Mouse (Mus musculus): ENCODE results near the gene Ddx56.

Gene Ddx56

DNA sequence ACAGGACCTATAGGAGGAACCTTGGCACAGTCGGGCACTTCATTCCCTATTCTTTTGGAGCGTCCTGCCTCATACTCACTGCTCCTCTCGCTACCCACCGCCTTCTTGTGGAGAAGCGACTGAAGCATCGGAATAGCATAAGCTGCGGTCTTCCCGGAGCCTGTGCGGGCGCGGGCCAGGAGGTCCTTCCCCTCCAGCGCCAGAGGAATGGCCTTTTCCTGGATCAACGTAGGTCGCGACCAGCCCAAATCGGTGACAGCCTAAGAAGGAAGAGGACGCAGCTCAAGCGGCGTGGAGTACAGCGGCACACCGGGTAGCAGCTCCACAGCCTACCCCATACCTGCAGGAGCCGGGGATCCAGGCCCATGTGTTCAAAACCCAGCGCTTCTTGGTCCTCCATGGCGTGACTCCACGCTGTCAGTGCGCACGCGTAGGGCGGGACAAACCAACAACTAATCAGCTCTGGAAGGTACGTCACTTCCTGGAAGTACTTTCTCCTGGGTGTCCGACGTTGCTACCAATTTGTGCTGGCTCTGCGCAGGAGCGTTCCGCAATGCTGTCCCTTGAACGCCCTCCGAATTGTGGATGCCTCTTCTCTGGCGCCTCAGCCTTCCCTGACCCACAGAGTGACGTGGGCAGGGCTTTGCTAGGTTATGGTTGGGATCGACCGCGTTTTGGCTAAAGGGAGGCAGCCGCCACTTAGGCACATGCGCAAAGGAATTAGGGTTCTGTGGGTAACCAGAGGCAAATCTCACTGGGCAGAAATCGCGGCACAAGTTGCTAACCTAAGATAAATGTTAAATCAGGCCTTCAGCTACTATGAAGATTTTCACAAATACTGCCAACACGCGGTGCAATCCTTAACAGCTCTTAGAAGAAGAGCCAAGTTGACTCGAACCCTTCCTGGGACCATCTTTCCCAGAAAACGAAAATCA, at the start of gene Ddx56:
TSS of gene Ddx56 (minus strand) at position 453 of the 935 bp plus-strand sequence.
- peak; percentile 95 for DNase-seq

DNA sequence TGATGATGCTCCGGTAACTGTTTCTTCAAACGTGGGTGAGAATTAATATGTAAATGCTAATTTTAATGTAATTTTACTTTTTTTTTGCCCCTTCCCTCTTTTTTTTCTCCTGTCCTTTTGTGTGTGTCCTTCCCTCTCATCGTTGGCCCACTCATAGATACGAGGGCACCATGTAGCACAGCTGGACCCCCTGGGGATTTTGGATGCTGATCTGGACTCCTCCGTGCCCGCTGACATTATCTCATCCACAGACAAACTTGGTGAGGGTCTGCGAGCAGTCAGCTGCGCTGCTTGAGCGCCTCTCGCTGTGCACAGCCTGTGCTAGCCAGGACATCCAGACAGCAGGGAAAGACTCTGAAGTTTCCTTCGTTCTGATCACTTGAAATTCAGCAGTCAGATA, 49.2 kb upstream of the Ddx56 start:
- no peak for DNase-seq

DNA sequence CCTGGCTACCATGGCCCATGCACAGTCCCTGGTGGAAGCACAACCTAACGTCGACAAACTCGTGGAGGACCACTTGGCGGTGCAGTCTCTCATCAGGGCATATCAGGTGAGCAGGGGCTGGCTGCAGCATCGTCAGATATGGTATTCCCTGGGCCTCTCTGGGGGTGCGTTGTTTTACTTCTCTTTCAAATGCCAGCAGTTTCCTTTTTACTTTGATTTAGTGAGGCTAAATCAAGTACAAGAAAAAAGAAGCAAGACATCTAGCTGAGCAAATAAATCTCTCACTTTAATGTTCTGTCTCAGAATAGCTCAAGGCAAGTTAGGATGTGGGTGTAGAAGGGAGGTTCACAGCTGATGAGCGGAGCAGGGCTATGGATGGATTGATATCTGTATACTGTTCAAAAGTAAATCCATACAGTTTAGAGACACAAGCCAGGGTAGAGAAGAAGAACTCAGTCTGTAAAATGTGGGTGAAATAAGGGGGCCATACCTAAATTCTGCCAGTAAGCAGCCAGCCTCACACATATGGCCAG, 46.4 kb upstream of the Ddx56 start:
- DNase-seq: no peak

DNA sequence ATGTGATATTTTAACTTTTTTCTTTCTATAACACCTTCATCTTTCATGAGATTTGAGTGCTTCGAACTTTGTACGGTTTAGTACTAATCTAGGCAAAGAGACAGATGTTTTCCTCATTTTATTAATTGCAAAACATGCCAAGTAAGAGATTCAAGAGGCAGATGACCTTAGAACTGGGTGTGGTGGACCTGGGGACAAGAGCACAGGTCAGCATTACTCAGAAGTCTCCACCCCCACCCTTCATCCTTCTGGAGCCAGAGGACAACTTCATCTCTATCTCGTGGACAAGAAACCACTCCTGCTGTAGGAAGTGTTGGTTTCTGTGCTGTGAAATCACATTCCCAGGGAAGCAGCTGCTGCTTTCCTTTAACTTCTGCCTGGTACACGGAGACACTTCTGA, 40.6 kb upstream of the Ddx56 start:
- DNase-seq: peak; percentile 43

DNA sequence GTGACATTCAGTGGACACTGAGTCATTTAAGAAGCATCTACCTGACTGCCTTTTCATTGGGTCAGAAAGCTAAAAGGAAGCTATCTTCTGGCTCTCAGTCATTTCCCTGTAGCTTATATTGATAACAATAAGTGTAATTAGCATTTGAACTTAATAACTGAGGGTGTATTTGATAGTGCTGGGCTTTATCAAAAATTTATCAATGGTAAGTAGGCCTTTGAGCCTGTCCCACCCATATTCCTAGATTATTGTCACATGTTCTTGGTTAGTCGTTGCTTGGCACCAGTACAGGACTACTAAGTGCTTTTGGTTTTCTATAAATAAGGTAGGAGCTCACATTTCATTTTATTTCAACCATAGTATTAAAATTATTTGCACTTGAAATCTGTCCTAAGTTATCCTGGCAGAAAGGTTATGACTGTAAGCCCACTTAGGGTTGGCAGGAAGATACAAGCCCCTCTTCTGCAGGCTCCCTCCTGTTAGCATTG, 38.4 kb upstream of the Ddx56 start:
- no peak for DNase-seq

DNA sequence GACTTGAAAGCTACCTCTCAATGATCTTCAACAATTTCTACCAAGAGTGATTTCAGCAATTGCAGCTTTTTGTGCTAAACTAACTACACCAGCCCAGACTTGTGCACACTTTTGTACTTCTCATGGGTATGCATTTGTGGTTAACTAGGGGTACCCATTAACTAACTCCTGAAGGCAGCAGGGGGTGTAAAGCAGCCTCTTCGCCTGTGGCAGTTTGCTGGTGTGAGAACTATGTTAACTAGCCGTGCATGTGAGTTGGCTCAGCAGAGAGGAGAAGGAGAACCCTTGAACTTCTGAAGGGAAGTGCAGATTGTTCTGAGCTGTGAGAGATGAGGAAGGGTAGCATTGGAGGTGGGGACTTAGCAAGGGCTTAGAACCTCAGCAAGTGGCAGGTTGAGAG, 35.2 kb upstream of the Ddx56 start:
- DNase-seq: peak; percentile 29

DNA sequence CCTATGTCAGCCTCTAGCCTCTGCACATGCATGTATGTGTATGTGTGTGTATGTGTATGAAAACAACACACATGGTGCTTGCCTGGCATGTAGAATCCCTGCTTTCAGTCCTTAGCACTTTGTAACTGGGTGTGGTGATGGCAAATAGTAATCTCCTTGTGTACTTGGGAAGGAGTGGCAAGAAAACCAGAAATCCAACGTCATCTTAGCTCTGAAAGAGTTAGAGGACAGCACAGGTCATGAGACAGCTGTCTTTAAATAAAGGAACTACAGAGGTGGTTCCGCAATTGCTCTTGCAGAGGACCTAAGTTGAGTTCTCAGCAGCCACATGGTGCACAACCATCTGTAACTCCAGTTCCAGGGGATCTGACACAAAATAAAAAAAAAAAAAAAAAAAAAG, 31.9 kb upstream of the Ddx56 start:
- no peak for DNase-seq

DNA sequence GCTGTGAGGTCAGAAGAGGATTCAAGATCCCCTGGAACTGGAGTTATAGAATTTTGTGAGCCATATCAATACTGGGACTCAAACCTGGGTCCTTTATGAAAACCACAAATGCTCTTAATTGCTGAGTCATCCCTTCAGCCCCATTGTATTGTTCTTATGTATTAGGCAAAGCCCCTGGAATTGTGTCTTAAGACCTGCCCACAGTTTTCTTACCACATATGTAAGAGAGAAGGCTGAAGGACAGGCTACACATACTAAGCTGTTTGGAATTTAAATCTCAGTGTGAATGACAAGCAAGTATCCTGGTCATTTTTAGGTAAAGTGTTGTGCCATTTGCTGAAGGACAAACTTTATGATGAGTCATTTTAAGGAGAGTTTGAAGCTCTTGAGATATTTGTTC, 28.5 kb upstream of the Ddx56 start:
- DNase-seq: no peak

DNA sequence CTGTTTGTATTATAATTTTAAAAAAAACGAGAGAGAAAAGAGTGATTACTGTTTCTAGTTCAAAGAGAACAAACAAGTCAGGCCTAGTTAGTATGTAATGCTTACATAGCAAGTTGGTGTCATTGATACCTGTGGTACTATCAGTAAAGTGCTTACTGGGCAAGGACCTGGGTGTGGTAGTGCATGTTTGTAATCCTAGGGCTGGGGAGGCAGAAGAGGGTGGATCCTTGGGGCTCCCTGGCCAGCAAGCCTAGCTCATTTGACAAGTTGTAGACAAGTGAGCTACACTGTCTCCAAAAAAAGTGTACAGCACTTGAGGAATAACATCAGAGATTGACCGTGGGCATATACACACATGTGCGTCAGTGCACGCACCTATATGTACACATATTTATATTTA, 27.1 kb upstream of the Ddx56 start:
- DNase-seq: no peak

DNA sequence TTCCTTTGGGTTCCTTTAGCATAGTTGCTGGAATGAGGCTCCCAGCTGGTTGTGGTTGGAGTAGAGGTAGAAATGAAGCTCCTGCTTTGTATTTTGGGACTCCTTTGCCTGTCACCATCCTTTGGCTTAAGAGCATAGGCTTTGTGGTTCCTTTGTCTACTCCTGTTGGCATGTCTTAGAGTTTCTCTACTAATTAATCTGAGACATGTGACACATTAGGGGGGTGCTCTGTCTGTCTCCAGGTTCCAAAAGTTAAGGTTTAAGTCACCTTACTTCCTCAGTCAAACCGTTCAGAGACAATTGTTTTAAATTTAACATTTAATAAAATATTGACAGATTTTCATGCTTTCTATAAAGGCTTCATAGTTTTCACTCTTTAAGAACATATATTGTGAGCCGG, 26.0 kb upstream of the Ddx56 start:
- DNase-seq: no peak

DNA sequence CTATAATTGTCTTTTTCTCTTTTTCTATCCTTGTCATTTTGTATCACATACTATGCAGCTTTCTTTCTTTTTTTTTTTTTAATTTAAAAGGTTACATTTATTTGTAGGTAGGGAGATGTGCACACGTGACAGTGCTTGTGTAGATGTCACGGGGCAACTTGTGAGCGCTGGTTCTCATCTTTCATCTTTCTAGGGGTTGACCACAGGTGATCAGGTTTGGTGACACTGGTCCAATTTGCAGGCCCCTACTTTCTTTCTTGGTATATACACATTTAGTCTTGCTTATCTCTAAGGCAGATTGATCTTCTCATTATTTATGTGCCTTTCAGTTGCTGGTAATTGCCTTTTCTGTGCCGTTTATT, 25.4 kb upstream of the Ddx56 start:
- DNase-seq: no peak

DNA sequence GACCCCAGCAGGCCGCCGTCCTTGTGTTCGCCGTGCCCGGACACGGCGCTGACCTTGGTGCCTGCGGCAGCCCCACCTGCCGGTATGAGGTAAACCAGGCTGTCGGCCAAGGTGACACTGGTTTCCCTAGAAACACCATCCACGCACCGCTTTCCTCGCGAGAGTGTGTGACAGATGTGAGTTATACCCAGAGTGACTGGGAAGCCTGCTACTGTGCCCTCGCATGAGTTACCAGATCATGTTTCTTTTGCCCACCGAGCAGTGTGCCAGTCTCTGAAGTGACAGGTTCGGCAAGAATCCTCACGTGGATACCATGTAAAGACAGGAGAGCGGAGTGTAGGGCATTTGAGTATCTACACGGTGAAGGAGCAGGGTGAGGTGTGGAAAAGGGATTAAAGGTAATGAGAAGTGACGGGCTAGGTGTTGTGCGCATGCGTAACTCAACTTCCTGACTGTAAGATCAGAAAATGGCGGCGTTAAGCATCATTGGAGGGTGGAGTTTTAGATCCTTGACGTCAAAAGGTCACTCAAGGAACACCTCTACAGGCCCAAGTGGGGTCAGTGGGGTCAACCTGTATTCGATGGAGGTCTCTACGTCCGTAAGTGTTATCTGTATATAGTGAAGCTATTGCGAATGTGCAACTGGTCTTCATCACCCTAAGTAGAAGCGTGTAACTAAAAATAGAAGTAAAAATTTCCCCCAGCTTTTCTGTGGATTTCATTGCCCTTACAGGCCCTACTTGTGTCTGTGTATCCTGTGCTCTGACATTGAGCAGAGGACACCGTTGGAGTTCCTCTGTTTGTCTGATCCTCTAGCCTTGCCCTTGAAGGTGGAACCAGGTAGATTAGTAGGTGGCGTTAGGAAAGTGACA, 24.8 kb upstream of the Ddx56 start:
- DNase-seq: peak; percentile 79

DNA sequence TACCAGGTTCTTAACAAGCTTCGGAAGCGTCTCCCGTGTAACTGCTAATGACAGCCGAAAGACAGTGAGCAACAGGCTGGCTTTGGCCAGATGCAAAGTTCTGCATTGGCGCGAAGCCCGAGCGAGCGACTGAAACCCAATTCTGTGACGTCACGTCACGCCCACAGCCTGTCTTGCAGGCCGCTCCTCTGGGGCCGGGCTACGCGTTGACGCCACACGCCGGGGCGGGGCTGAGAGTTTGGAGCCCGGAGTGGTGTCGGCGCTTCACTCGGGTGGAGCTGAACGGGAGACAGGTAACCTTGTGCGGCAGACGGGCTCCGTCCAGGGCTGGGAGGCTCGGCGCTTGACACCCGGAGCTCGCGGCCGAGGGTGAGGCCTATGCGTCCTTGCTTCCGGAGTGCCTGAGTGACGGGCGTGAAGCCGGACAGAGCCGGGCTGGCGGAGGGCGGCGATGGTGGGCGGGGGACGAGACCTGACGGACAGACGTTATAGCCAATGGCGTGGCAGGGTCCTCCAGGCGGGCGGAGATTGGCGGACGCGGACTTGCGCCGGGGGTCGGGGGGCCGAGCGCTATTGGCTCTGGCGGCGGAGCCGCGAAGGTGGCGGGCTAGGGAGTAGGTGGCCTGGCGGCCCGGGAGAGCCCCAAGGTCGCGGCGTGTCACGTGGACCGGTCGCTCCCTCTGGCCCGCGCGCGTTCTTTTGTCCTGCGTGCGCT, 24.0 kb upstream of the Ddx56 start, which contains the start of gene Ogdh:
TSS of gene Ogdh (plus strand) at position 233 of the 715 bp plus-strand sequence.
- DNase-seq: peak; percentile 99

DNA sequence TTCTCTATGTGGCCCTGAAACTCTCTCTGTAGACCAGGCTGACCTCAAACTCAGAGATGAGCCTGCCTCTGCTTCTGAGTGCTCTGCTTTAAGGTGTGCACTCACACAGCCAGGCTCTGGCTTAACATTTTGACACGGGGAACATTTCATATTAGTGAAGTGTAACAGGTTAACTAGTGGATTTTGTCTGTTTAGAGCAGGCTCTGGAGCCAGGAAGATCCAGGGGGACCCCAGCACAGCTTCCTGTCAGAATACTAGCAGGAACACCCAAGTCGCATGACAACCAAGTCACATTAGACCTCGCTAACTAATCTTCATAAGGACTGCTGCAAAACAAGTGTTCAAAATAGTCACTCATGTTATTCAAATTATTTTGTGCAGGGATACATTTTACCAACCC, 23.3 kb upstream of the Ddx56 start:
- no peak for DNase-seq

DNA sequence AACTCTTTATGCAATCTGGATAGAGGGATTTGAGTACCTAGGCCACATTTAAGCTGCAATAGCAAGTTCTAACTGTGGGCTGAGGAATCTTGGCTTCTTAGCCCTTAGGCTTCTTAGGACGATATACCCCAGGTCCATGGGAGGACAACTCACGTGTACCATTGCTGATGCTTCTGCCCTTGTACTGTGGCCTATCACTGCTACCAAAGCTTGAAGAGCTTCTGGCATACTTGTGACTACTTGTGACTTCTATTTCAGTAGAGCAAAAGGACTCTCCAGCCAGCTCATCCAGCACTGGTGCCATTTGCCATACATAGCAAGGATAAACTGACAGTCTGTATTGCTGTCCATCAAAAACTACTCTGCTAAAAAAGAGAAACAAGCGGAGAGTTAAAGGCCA, 22.6 kb upstream of the Ddx56 start:
- DNase-seq: no peak

DNA sequence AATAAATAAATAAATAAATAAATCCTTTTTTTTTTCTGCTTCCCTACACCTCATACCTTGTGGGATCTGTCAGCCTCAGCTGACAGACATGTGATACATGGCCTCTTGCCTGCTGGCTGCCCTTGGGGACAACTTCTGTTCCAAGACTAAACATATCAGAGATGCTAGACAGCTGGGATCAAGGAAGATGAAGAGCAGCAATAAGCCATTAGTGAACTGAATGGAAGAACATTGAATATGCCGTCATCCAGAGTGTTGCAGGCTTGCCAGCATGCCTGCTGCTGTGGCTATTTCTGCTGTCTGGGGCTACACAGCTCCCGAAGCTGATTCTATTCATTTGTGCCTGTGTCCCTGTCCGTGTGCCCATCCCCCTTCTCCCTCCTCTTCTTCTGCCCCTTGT, 15.4 kb upstream of the Ddx56 start:
- no peak for DNase-seq

DNA sequence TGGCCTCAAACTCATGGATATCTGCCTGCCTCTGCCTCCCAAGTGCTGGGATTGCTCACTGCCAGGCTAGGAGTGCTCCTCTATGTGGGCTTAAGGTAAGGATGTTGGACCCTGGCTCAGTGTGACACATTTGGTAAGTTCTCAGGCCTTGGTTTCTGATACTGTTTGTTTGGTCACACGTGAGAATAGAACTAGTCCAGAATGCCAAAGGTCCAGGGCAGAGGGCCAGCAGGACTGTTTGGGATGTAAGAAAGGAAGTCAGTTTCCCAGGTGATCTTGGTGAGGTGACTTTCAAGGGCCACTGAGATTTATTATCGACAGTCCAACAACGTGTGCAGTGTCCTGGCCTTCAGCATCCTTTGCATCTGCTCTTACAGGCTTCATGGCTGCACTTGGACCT, 8.9 kb upstream of the Ddx56 start:
- DNase-seq: no peak

DNA sequence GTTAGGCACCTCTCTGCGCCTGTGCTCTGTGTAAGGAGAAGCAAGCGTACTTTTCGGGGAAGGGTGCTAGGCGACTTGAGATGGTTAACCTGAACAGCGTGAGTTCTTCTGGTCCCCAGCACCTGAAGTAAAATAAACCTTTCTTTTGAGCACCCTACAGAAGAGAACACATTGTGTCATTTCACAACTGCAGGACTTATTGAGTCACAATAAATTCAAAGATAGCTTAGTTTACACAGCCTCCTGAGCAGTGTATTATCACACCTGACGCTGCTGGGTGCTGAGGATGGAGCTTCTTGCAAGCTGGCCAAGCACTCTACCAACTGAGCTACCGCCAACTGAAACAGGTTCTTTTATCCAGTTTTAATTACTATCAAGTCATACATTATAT, 7.5 kb upstream of the Ddx56 start:
- DNase-seq: no peak

DNA sequence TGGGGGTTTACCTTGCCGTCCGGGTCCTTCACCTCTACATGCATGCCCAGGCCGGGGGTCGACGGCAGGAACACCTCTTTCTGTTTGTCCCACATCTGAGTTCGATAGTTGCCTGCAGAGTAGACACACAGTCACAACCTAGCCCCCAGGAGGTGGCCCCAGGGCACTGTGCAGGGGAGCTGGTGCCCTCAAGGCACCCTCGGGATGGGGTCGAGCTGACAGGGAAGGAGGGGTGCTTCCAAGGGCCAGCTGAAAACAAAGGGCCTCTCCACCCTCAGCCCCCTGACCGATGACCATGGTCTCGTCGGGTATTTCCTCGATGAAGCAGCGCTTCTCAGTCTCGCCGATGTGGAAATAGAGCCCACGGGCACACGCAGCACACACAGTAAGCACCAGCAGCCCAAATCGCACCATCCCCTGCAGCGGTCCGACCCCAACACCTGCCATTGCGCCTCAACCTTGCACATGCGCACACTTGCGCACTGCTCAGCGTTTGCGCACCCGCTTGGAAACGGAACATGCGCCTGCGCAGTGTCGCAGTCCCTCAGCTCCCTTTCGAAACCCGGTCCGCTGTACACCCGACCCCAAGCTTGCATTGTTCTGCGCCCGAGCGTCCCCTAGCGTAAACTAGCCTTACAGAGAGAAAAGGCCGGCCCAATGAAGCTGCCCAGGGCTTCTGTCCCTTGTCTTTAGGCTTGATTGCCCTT, 7.0 kb upstream of the Ddx56 start, which contains the start of gene Tmed4:
TSS of gene Tmed4 (minus strand) at position 484 of the 707 bp plus-strand sequence.
- DNase-seq: peak; percentile 99

DNA sequence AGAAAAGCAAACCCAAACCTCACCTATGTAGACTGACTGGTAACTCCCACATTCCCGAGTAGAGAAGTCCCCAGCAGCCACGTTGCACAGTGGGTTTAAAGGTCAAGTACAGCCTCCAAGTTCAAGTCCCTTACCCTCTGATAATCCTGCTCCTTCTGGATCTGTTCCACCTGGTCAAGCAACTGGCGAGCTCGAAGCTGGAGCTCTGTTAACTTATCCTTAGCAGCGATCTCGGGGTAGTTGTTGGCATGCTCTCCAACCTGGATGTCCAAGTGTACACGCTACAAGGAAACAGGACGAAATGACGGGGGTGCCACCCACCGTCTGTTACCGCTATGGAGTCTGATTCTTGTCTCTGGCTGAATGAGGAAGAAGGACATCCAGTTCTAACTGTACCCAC, 6.0 kb upstream of the Ddx56 start:
- DNase-seq: peak; percentile 34

DNA sequence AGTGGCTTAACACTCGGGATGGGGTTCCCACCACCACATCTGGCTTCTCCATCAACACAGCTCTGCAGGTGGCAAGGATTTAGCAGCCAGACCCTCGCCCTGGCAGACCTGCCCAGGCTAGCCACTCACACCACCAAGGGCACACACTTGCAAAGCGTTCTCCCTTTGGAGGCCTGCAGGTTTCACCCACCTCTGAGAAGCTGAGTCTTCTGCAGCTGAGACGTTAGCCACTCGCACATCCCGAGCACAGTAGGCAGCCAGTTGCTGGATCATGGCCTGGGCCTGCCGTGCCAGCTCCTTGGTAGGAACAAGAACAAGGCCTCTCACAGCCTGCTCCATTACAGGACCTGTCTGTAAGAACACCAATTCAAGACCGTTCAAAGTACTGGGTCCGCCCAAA, 951 bp downstream of the Ddx56 start:
- DNase-seq: no peak

Measured in kidney, postnatal 14 days (tissue).